Mouse (Mus musculus) limb, embryonic 13.5 days (tissue): ENCODE data around the gene Dnajc8. TPM values are rescaled to one million over a fixed set of nuclear protein-coding genes. Genes with fewer than 3 reads are reported as not detected.
"Not testable (repeated sequence)": the region's sequence is repeated elsewhere in the genome, so short reads cannot be mapped to it uniquely, and the experiment has no call there.

Experiments
- ATAC-seq: fragments of 200-750 bp; cut with Nextera tagmentation; 2 replicates; pipeline ENCODE4 v1.8.0; 2017; ENCODE audit warnings: low read depth, moderate number of reproducible peaks, moderate TSS enrichment; ENCODE audit not compliant: low FRiP score
- H3K27ac ChIP-seq: fragments of 300-500 bp; sonication (generic); 2 replicates; pipeline ENCODE4 v1.5.1; 2015; ENCODE audit warnings: inconsistent platforms, mild to moderate bottlenecking, moderate library complexity
- H3K27me3 ChIP-seq: fragments of 300-500 bp; sonication (generic); 2 replicates; pipeline ENCODE4 v1.6.1; 2015; ENCODE audit warnings: mild to moderate bottlenecking, inconsistent platforms
- H3K36me3 ChIP-seq: fragments of 300-500 bp; sonication (generic); 2 replicates; pipeline ENCODE4 v1.6.1; 2015; ENCODE audit warnings: inconsistent platforms, mild to moderate bottlenecking, moderate library complexity
- H3K4me1 ChIP-seq: fragments of 300-500 bp; sonication (generic); 2 replicates; pipeline ENCODE4 v1.6.1; 2015; ENCODE audit warnings: inconsistent platforms
- H3K4me2 ChIP-seq: fragments of 300-500 bp; sonication (generic); replicated peaks from 2 replicates; pipeline ENCODE4 v1.6.1; 2015; ENCODE audit warnings: inconsistent platforms, mild to moderate bottlenecking, moderate library complexity
- H3K4me3 ChIP-seq: fragments of 300-500 bp; sonication (generic); 2 replicates; pipeline ENCODE4 v1.5.1; 2015; ENCODE audit warnings: moderate library complexity, mild to moderate bottlenecking, inconsistent platforms
- H3K9ac ChIP-seq: fragments of 300-500 bp; sonication (generic); 2 replicates; pipeline ENCODE4 v1.6.1; 2015; ENCODE audit warnings: mild to moderate bottlenecking, inconsistent platforms
- H3K9me3 ChIP-seq: fragments of 300-500 bp; sonication (generic); 2 replicates; pipeline ENCODE4 v1.6.1; 2016; ENCODE audit warnings: inconsistent platforms
- WGBS: fragments of 180-500 bp; shearing (Covaris S2); methylation state at CpG from one replicate; pipeline ENCODE4 v1.1.7; 2015; 5-methylcytosine and 5-hydroxymethylcytosine counted together
- polyA plus RNA-seq: library from polyadenylated mRNA; unstranded; fragments of >200 nt; fragmentation: Nextera tagmentation; extraction: Ambion mirVana; gene quantifications from 2 replicates; pipeline ENCODE4 v1.2.1, GENCODE M21; 2015

Dnajc8 gene
- polyA plus RNA-seq, 1 experiment from 2014 or later = 172 TPM

- Histone ChIP-seq H3K9me3 (no peaks in the 10 kb centered on the region; the same call in none of the 2 replicates), H3K36me3 (no peaks in the 10 kb centered on the region), H3K4me2 (no peak overlapping the region), H3K27me3 (no peaks in the 10 kb centered on the region), H3K27ac (no peak overlapping the region), H3K4me3 (no peak overlapping the region), H3K4me1 (no peaks in the 10 kb centered on the region), H3K9ac (no peak overlapping the region)
- 81% methylated on average over 2 of the region's 2 CpGs for WGBS
- no peak for ATAC-seq
Observed at GRCm38 (mm10) chr4:132584975-132585374, 49.6 kb downstream of the Dnajc8 start.

GRCm38 (mm10) chr4:132586282-132586681, 50.9 kb downstream of the Dnajc8 start:
- WGBS = 89% methylated on average over 4 of the region's 4 CpGs
- H3K27ac ChIP-seq = no peak overlapping the region
- no peaks in the 10 kb centered on the region for H3K4me1 ChIP-seq
- H3K9me3 ChIP-seq = no peaks in the 10 kb centered on the region
- no peaks in the 10 kb centered on the region for H3K27me3 ChIP-seq
- H3K36me3 ChIP-seq = no peaks in the 10 kb centered on the region
- no peak for ATAC-seq
- H3K4me3 ChIP-seq = no peak overlapping the region
- no peak overlapping the region for H3K4me2 ChIP-seq
- no peak overlapping the region for H3K9ac ChIP-seq

GRCm38 (mm10) chr4:132588512-132588911, 53.2 kb downstream of the Dnajc8 start:
- Histone ChIP-seq H3K36me3 (no peaks in the 10 kb centered on the region), H3K27me3 (no peaks in the 10 kb centered on the region), H3K4me3 (no peak overlapping the region), H3K4me1 (no peaks in the 10 kb centered on the region), H3K9ac (no peak overlapping the region), H3K27ac (no peak overlapping the region), H3K9me3 (no peaks in the 10 kb centered on the region), H3K4me2 (no peak overlapping the region)
- 68% methylated on average over 3 of the region's 3 CpGs for WGBS
- ATAC-seq = no peak

GRCm38 (mm10) chr4:132590642-132591041, 55.3 kb downstream of the Dnajc8 start:
- H3K4me2 ChIP-seq = no peak overlapping the region
- no peak overlapping the region for H3K27ac ChIP-seq
- 88% methylated on average over 10 of the region's 10 CpGs for WGBS
- H3K4me3 ChIP-seq = no peak overlapping the region
- ATAC-seq = no peak
- no peaks in the 10 kb centered on the region for H3K36me3 ChIP-seq
- no peaks in the 10 kb centered on the region for H3K4me1 ChIP-seq
- no peak overlapping the region for H3K9ac ChIP-seq
- H3K27me3 ChIP-seq = no peaks in the 10 kb centered on the region
- H3K9me3 ChIP-seq = no peaks in the 10 kb centered on the region

- Histone ChIP-seq H3K9ac (no peak overlapping the region), H3K27me3 (no peaks in the 10 kb centered on the region), H3K4me2 (no peak overlapping the region), H3K27ac (no peak overlapping the region), H3K9me3 (no peaks in the 10 kb centered on the region), H3K4me3 (no peak overlapping the region), H3K36me3 (no peaks in the 10 kb centered on the region), H3K4me1 (no peaks in the 10 kb centered on the region)
- ATAC-seq = no peak
- WGBS = 92% methylated on average over 9 of the region's 9 CpGs
Observed at GRCm38 (mm10) chr4:132592958-132593357, 57.6 kb downstream of the Dnajc8 start.

GRCm38 (mm10) chr4:132594191-132594590, 58.8 kb downstream of the Dnajc8 start:
- WGBS = 39% methylated on average over 4 of the region's 4 CpGs

GRCm38 (mm10) chr4:132598861-132599260, 63.5 kb downstream of the Dnajc8 start:
- Histone ChIP-seq H3K9ac (no peak overlapping the region), H3K4me1 (no peaks in the 10 kb centered on the region), H3K27ac (no peak overlapping the region), H3K4me3 (no peak overlapping the region), H3K36me3 (no peaks in the 10 kb centered on the region), H3K4me2 (no peak overlapping the region), H3K27me3 (no peaks in the 10 kb centered on the region), H3K9me3 (no peaks in the 10 kb centered on the region)
- no peak for ATAC-seq
- 82% methylated on average over 2 of the region's 2 CpGs for WGBS

More at GRCm38 (mm10) chr4:132594191-132594590, 58.8 kb downstream of the Dnajc8 start:
- H3K9ac ChIP-seq = no peak overlapping the region
- H3K4me3 ChIP-seq = no peak overlapping the region
- H3K27me3 ChIP-seq = no peaks in the 10 kb centered on the region
- H3K36me3 ChIP-seq = no peaks in the 10 kb centered on the region
- no peak for ATAC-seq
- no peaks in the 10 kb centered on the region for H3K4me1 ChIP-seq
- H3K27ac ChIP-seq = no peak overlapping the region
- no peak overlapping the region for H3K4me2 ChIP-seq
- H3K9me3 ChIP-seq = no peaks in the 10 kb centered on the region

GRCm38 (mm10) chr4:132599764-132600163, 64.4 kb downstream of the Dnajc8 start:
- Histone ChIP-seq H3K27me3 (no peaks in the 10 kb centered on the region), H3K27ac (no peak overlapping the region), H3K4me3 (no peak overlapping the region), H3K9ac (no peak overlapping the region), H3K4me2 (no peak overlapping the region), H3K9me3 (no peaks in the 10 kb centered on the region), H3K36me3 (no peaks in the 10 kb centered on the region), H3K4me1 (no peaks in the 10 kb centered on the region)
- ATAC-seq = no peak
- 85% methylated on average over 3 of the region's 3 CpGs for WGBS

- Histone ChIP-seq H3K4me3 (no peak overlapping the region), H3K4me1 (no peaks in the 10 kb centered on the region), H3K27ac (no peak overlapping the region), H3K27me3 (no peaks in the 10 kb centered on the region), H3K9ac (no peak overlapping the region), H3K4me2 (no peak overlapping the region), H3K36me3 (no peaks in the 10 kb centered on the region), H3K9me3 (no peaks in the 10 kb centered on the region)
- ATAC-seq = no peak
- 89% methylated on average over 6 of the region's 6 CpGs for WGBS
Observed at GRCm38 (mm10) chr4:132600465-132600864, 65.1 kb downstream of the Dnajc8 start.

GRCm38 (mm10) chr4:132601242-132601641, 65.9 kb downstream of the Dnajc8 start:
- H3K9ac ChIP-seq, H3K27me3 ChIP-seq, H3K27ac ChIP-seq, H3K4me3 ChIP-seq, ATAC-seq, H3K36me3 ChIP-seq, H3K4me2 ChIP-seq, H3K9me3 ChIP-seq, H3K4me1 ChIP-seq: not testable (repeated sequence)
- WGBS = 87% methylated on average over 4 of the region's 5 CpGs

Other genes with a start within 250 kb of the Dnajc8 start
- gene Rab42, start 232.2 kb upstream of the Dnajc8 start, polyA plus RNA-seq = 1.7 and 1.9 TPM in 2 replicates
- 81.2 and 82.4 TPM in 2 replicates for gene Trnau1ap, start 206.0 kb upstream of the Dnajc8 start, polyA plus RNA-seq
- gene Rcc1, start 181.9 kb upstream of the Dnajc8 start, polyA plus RNA-seq = 81.5 and 83.0 TPM in 2 replicates
- gene Phactr4, start 113.1 kb upstream of the Dnajc8 start, polyA plus RNA-seq = 21.9 and 22.0 TPM in 2 replicates
- 28.3 and 32.1 TPM in 2 replicates for gene Med18, start 71.6 kb upstream of the Dnajc8 start, polyA plus RNA-seq
- gene Sesn2, start 25.0 kb upstream of the Dnajc8 start, polyA plus RNA-seq = 8.1 and 9.2 TPM in 2 replicates
- 936 and 950 TPM in 2 replicates for gene Atpif1, start 1.9 kb upstream of the Dnajc8 start, polyA plus RNA-seq
- 0.50 and 0.63 TPM in 2 replicates for gene Ptafr, start 28.5 kb downstream of the Dnajc8 start, polyA plus RNA-seq
- 34.6 and 35.2 TPM in 2 replicates for gene Eya3, start 103.4 kb downstream of the Dnajc8 start, polyA plus RNA-seq
- gene Xkr8, start 197.0 kb downstream of the Dnajc8 start, polyA plus RNA-seq = 8.7 and 9.7 TPM in 2 replicates
- gene Smpdl3b, start 221.7 kb downstream of the Dnajc8 start, polyA plus RNA-seq = 5.6 and 7.2 TPM in 2 replicates
- 123 and 126 TPM in 2 replicates for gene Rpa2, start 232.8 kb downstream of the Dnajc8 start, polyA plus RNA-seq